Mouse (Mus musculus): ENCODE measurements around the gene Acot2. TPM values are rescaled to one million over a fixed set of nuclear protein-coding genes. Genes with fewer than 3 reads are reported as not detected.
"Not testable (repeated sequence)": the region's sequence is repeated elsewhere in the genome, so short reads cannot be mapped to it uniquely, and the experiment has no call there.

Gene Acot2
- polyA plus RNA-seq, 1 experiment from 2014 or later, result 15.5 TPM

- not testable (repeated sequence) for DNase-seq (ENCODE audit: low spot score); H3K9me3 ChIP-seq; H3K36me3 ChIP-seq; H3K4me3 ChIP-seq; H3K27me3 ChIP-seq (ENCODE audit: insufficient read depth, poor library complexity, severe bottlenecking); H3K4me1 ChIP-seq (replicated peaks); H3K27ac ChIP-seq
- 47% methylated on average over 3 of the region's 3 CpGs for WGBS
Observed at GRCm38 (mm10) chr12:84028328-84028727, 40.7 kb downstream of the Acot2 start.

GRCm38 (mm10) chr12:84029043-84029442 is 41.4 kb downstream of the Acot2 start:
- H3K27me3 ChIP-seq (ENCODE audit: insufficient read depth, poor library complexity, severe bottlenecking); H3K4me1 ChIP-seq (replicated peaks); H3K27ac ChIP-seq; H3K9me3 ChIP-seq; H3K4me3 ChIP-seq; DNase-seq (ENCODE audit: low spot score); H3K36me3 ChIP-seq: not testable (repeated sequence)
- WGBS, result 87% methylated on average over 1 of the region's 1 CpGs

GRCm38 (mm10) chr12:84030659-84031332 is 43.1 kb downstream of the Acot2 start:
- no peaks in the 10 kb centered on the region for H3K9me3 ChIP-seq
- H3K4me3 ChIP-seq, result no peak overlapping the region
- 76% methylated on average over 4 of the region's 4 CpGs for WGBS
- no peak overlapping the region for H3K27ac ChIP-seq
- no peaks in the 10 kb centered on the region for H3K36me3 ChIP-seq
- H3K27me3 ChIP-seq (ENCODE audit: insufficient read depth, poor library complexity, severe bottlenecking), result no peaks in the 10 kb centered on the region
- DNase-seq (ENCODE audit: low spot score), result peak; percentile 56
- no peaks in the 10 kb centered on the region for H3K4me1 ChIP-seq (replicated peaks)

GRCm38 (mm10) chr12:84032854-84033253 is 45.2 kb downstream of the Acot2 start:
- H3K4me3 ChIP-seq, result no peak overlapping the region
- no peak for DNase-seq (ENCODE audit: low spot score)
- no peaks in the 10 kb centered on the region for H3K9me3 ChIP-seq
- H3K27me3 ChIP-seq (ENCODE audit: insufficient read depth, poor library complexity, severe bottlenecking), result peaks cover 10% of the 10 kb centered on the region
- no peak overlapping the region for H3K27ac ChIP-seq
- H3K36me3 ChIP-seq, result no peaks in the 10 kb centered on the region
- H3K4me1 ChIP-seq (replicated peaks), result no peaks in the 10 kb centered on the region
- 93% methylated on average over 4 of the region's 4 CpGs for WGBS

GRCm38 (mm10) chr12:84033302-84033701 is 45.6 kb downstream of the Acot2 start:
- H3K4me1 ChIP-seq (replicated peaks); DNase-seq (ENCODE audit: low spot score); H3K9me3 ChIP-seq; H3K36me3 ChIP-seq; H3K27ac ChIP-seq; H3K4me3 ChIP-seq: not testable (repeated sequence)
- H3K27me3 ChIP-seq (ENCODE audit: insufficient read depth, poor library complexity, severe bottlenecking), result peaks cover 10% of the 10 kb centered on the region
- WGBS, result 85% methylated on average over 2 of the region's 2 CpGs

GRCm38 (mm10) chr12:84034108-84034507 is 46.4 kb downstream of the Acot2 start:
- no peak overlapping the region for H3K27ac ChIP-seq
- H3K27me3 ChIP-seq (ENCODE audit: insufficient read depth, poor library complexity, severe bottlenecking), result peaks cover 10% of the 10 kb centered on the region
- H3K36me3 ChIP-seq, result no peaks in the 10 kb centered on the region
- no peak for DNase-seq (ENCODE audit: low spot score)
- H3K4me1 ChIP-seq (replicated peaks), result peaks cover 3% of the 10 kb centered on the region; the same call in 1 of the 2 replicates
- 80% methylated on average over 4 of the region's 4 CpGs for WGBS
- H3K4me3 ChIP-seq, result no peak overlapping the region
- H3K9me3 ChIP-seq, result no peaks in the 10 kb centered on the region

GRCm38 (mm10) chr12:84038241-84038640 is 50.6 kb downstream of the Acot2 start, which contains the start of gene Acot4:
Gene Acot4 (plus strand): TSS chr12:84038379.
- peaks cover 10% of the 10 kb centered on the region for H3K27me3 ChIP-seq (ENCODE audit: insufficient read depth, poor library complexity, severe bottlenecking)
- peak within 1 kb of the TSS; percentile 53 for H3K4me3 ChIP-seq
- H3K9me3 ChIP-seq, result peaks cover 13% of the 10 kb centered on the region; the same call in 1 of the 2 replicates
- not testable (repeated sequence) for H3K36me3 ChIP-seq; H3K4me1 ChIP-seq (replicated peaks)
- 9% methylated on average over 32 of the region's 32 CpGs for WGBS
- DNase-seq (ENCODE audit: low spot score), result peak; percentile 42
- H3K27ac ChIP-seq, result peak within 1 kb of the TSS; percentile 73

GRCm38 (mm10) chr12:84038691-84039111 is 51.0 kb downstream of the Acot2 start, which contains the start of gene Gm49366:
Gene Gm49366 (plus strand): TSS chr12:84038935.
- peak within 1 kb of the TSS; percentile 53 for H3K4me3 ChIP-seq
- H3K9me3 ChIP-seq, result peaks cover 13% of the 10 kb centered on the region; the same call in 1 of the 2 replicates
- H3K4me1 ChIP-seq (replicated peaks); H3K36me3 ChIP-seq: not testable (repeated sequence)
- peak; percentile 25 for DNase-seq (ENCODE audit: low spot score)
- 2% methylated on average over 39 of the region's 39 CpGs for WGBS
- H3K27ac ChIP-seq, result peak within 1 kb of the TSS; percentile 73
- peaks cover 10% of the 10 kb centered on the region for H3K27me3 ChIP-seq (ENCODE audit: insufficient read depth, poor library complexity, severe bottlenecking)

GRCm38 (mm10) chr12:84042248-84042647 is 54.6 kb downstream of the Acot2 start:
- 93% methylated on average over 5 of the region's 5 CpGs for WGBS
- Histone ChIP-seq H3K4me1 (replicated peaks) (peaks cover 3% of the 10 kb centered on the region; the same call in 1 of the 2 replicates), H3K27ac (no peak overlapping the region), H3K9me3 (peaks cover 20% of the 10 kb centered on the region; the same call in 1 of the 2 replicates), H3K27me3 (ENCODE audit: insufficient read depth, poor library complexity, severe bottlenecking) (peaks cover 6% of the 10 kb centered on the region), H3K4me3 (no peak overlapping the region), H3K36me3 (no peaks in the 10 kb centered on the region)
- no peak for DNase-seq (ENCODE audit: low spot score)

Other genes starting within 250 kb of the Acot2 start
- gene Papln, start 224.2 kb upstream of the Acot2 start, polyA plus RNA-seq (2016; fragmentation: Nextera tagmentation; extraction: Ambion mirVana), result 0.04 and 0.14 TPM in 2 replicates
- gene Numb, start 65.9 kb upstream of the Acot2 start, polyA plus RNA-seq (2016; fragmentation: Nextera tagmentation; extraction: Ambion mirVana), result 27.8 and 39.1 TPM in 2 replicates
- gene Riox1, start 37.3 kb upstream of the Acot2 start, polyA plus RNA-seq (2016; fragmentation: Nextera tagmentation; extraction: Ambion mirVana), result 16.8 and 17.6 TPM in 2 replicates
- not detected in 2 replicates for gene Heatr4, start 3.0 kb upstream of the Acot2 start, polyA plus RNA-seq (2016; fragmentation: Nextera tagmentation; extraction: Ambion mirVana)
- gene Acot1, start 21.6 kb downstream of the Acot2 start, polyA plus RNA-seq (2016; fragmentation: Nextera tagmentation; extraction: Ambion mirVana), result 39.8 and 45.3 TPM in 2 replicates
- gene Acot4, start 50.5 kb downstream of the Acot2 start, polyA plus RNA-seq (2016; fragmentation: Nextera tagmentation; extraction: Ambion mirVana), result 0.08 and 0.14 TPM in 2 replicates
- gene Gm49366, start 51.1 kb downstream of the Acot2 start, polyA plus RNA-seq (2016; fragmentation: Nextera tagmentation; extraction: Ambion mirVana), result not detected in 2 replicates
- 0.19 and 0.25 TPM in 2 replicates for gene Acot3, start 64.3 kb downstream of the Acot2 start, polyA plus RNA-seq (2016; fragmentation: Nextera tagmentation; extraction: Ambion mirVana)
- 0.12 TPM in 1 of 2 replicates, not detected in the other for gene Acot5, start 81.5 kb downstream of the Acot2 start, polyA plus RNA-seq (2016; fragmentation: Nextera tagmentation; extraction: Ambion mirVana)
- gene Acot6, start 112.8 kb downstream of the Acot2 start, polyA plus RNA-seq (2016; fragmentation: Nextera tagmentation; extraction: Ambion mirVana), result 0.77 and 0.97 TPM in 2 replicates
- 4.8 and 4.9 TPM in 2 replicates for gene Dnal1, start 126.5 kb downstream of the Acot2 start, polyA plus RNA-seq (2016; fragmentation: Nextera tagmentation; extraction: Ambion mirVana)
- 3.1 and 3.6 TPM in 2 replicates for gene Pnma1, start 160.6 kb downstream of the Acot2 start, polyA plus RNA-seq (2016; fragmentation: Nextera tagmentation; extraction: Ambion mirVana)
- gene Elmsan1, start 231.0 kb downstream of the Acot2 start, polyA plus RNA-seq (2016; fragmentation: Nextera tagmentation; extraction: Ambion mirVana), result 6.5 and 8.2 TPM in 2 replicates